Mouse (Mus musculus) kidney, postnatal 4 days (tissue): ENCODE results near the gene Zic5.
"Not testable (repeated sequence)": the region's sequence is repeated elsewhere in the genome, so short reads cannot be mapped to it uniquely, and the experiment has no call there.

Experiments used
- DNase-seq, 2 experiments: peaks; one replicate each; pipeline ENCODE4 v3.0.0; 2021; ENCODE audit warnings: mixed read lengths in 2 of 2

Gene Zic5

GRCm38 (mm10) chr14:122463734-122464341 lies 1.6 kb downstream of the Zic5 start:
- peak in 1 of 2 experiments; percentile 61 for DNase-seq

GRCm38 (mm10) chr14:122463080-122463691 lies 2.3 kb downstream of the Zic5 start:
- no peak for DNase-seq

- no peak for DNase-seq
Observed at GRCm38 (mm10) chr14:122462689-122463079, 2.8 kb downstream of the Zic5 start.

GRCm38 (mm10) chr14:122461966-122462365 lies 3.5 kb downstream of the Zic5 start:
- DNase-seq: no peak

GRCm38 (mm10) chr14:122461500-122461899 lies 4.0 kb downstream of the Zic5 start:
- no peak for DNase-seq

- DNase-seq: no peak
Observed at GRCm38 (mm10) chr14:122460226-122460625, 5.3 kb downstream of the Zic5 start.

- DNase-seq: no peak
Observed at GRCm38 (mm10) chr14:122459776-122460175, 5.7 kb downstream of the Zic5 start.

GRCm38 (mm10) chr14:122459332-122459731 lies 6.1 kb downstream of the Zic5 start:
- DNase-seq: not testable (repeated sequence)

- no peak for DNase-seq
Observed at GRCm38 (mm10) chr14:122455562-122455958, 9.9 kb downstream of the Zic5 start.

- no peak for DNase-seq
Observed at GRCm38 (mm10) chr14:122454901-122455561, 10.4 kb downstream of the Zic5 start.

- no peak for DNase-seq
Observed at GRCm38 (mm10) chr14:122453996-122454738, 11.3 kb downstream of the Zic5 start.

- peak; percentile 43 to 49 for DNase-seq
Observed at GRCm38 (mm10) chr14:122453388-122453995, 12.0 kb downstream of the Zic5 start.

- DNase-seq: no peak
Observed at GRCm38 (mm10) chr14:122452701-122453387, 12.6 kb downstream of the Zic5 start.

GRCm38 (mm10) chr14:122451551-122452145 lies 13.8 kb downstream of the Zic5 start:
- no peak for DNase-seq

- peak; percentile 44 to 59 for DNase-seq
Observed at GRCm38 (mm10) chr14:122450496-122451382, 14.7 kb downstream of the Zic5 start, which contains the start of gene Gm5089. Gene Gm5089, minus strand, starts transcription at chr14:122451115.

GRCm38 (mm10) chr14:122449601-122450495 lies 15.6 kb downstream of the Zic5 start:
- no peak for DNase-seq

GRCm38 (mm10) chr14:122436850-122437249 lies 28.6 kb downstream of the Zic5 start:
- no peak for DNase-seq

GRCm38 (mm10) chr14:122434039-122434438 lies 31.4 kb downstream of the Zic5 start:
- DNase-seq: no peak

- no peak for DNase-seq
Observed at GRCm38 (mm10) chr14:122432558-122432957, 32.9 kb downstream of the Zic5 start.

GRCm38 (mm10) chr14:122427654-122428053 lies 37.8 kb downstream of the Zic5 start:
- DNase-seq: no peak
